Mouse (Mus musculus) stomach, postnatal 0 days (tissue): ENCODE measurements around the gene Foxp1. TPM values are rescaled to one million over a fixed set of nuclear protein-coding genes. Genes with fewer than 3 reads are reported as not detected.

Source experiments
- ATAC-seq: fragments of 200-750 bp; cut with Nextera tagmentation; 2 replicates; pipeline ENCODE4 v1.8.0; 2017; ENCODE audit not compliant: low FRiP score, low TSS enrichment
- DNase-seq: peaks from one replicate; pipeline ENCODE4 v3.0.0-alpha.2; 2016; ENCODE audit warnings: low spot score
- H3K27ac ChIP-seq: fragments of 300-500 bp; sonication (generic); replicated peaks from 2 replicates; pipeline ENCODE4 v1.5.1; 2014; ENCODE audit warnings: mild to moderate bottlenecking, control low read depth
- H3K27me3 ChIP-seq: fragments of 300-500 bp; sonication (generic); 2 replicates; pipeline ENCODE4 v1.6.1; 2014; ENCODE audit warnings: low read length; ENCODE audit not compliant: control insufficient read depth, insufficient read depth
- H3K36me3 ChIP-seq: fragments of 300-500 bp; sonication (generic); 2 replicates; pipeline ENCODE4 v1.6.1; 2014; ENCODE audit warnings: low read length, mixed read lengths; ENCODE audit not compliant: control insufficient read depth, insufficient read depth
- H3K4me1 ChIP-seq: fragments of 300-500 bp; sonication (generic); replicated peaks from 2 replicates; pipeline ENCODE4 v1.6.1; 2014; ENCODE audit warnings: antibody characterized with exemption; ENCODE audit not compliant: control insufficient read depth, insufficient read depth
- H3K4me2 ChIP-seq: fragments of 300-500 bp; sonication (generic); replicated peaks from 2 replicates; pipeline ENCODE4 v1.6.1; 2014; ENCODE audit warnings: low read depth, mild to moderate bottlenecking, control low read depth, moderate library complexity
- H3K4me3 ChIP-seq: fragments of 300-500 bp; sonication (generic); 2 replicates; pipeline ENCODE4 v1.5.1; 2014; ENCODE audit warnings: low read depth, low read length, control low read depth
- H3K9ac ChIP-seq: fragments of 300-500 bp; sonication (generic); 2 replicates; pipeline ENCODE4 v1.6.1; 2014; ENCODE audit warnings: mild to moderate bottlenecking, low read length, control low read depth, mixed read lengths
- H3K9me3 ChIP-seq: fragments of 300-500 bp; sonication (generic); 2 replicates; pipeline ENCODE4 v1.6.1; 2016; ENCODE audit warnings: low read length; ENCODE audit not compliant: control insufficient read depth
- CTCF ChIP-seq: IDR thresholded peaks from 2 replicates; pipeline ENCODE4 v1.5.1; 2016; ENCODE audit warnings: antibody characterized with exemption, low read depth, mild to moderate bottlenecking, moderate library complexity
- EP300 ChIP-seq: optimal IDR thresholded peaks from 2 replicates; pipeline ENCODE3; 2016; ENCODE audit warnings: antibody characterized with exemption
- WGBS: fragments of 180-500 bp; shearing (Covaris S2); extraction: QIAGEN DNeasy Blood & Tissue Kit; methylation state at CpG from one replicate; pipeline ENCODE4 v1.1.7; 2014; 5-methylcytosine and 5-hydroxymethylcytosine counted together
- polyA plus RNA-seq: library from polyadenylated mRNA; unstranded; fragments of >200 nt; fragmentation: Nextera tagmentation; extraction: Ambion mirVana; gene quantifications from 2 replicates; pipeline ENCODE4 v1.2.1, GENCODE M21; 2015

Gene Foxp1
- polyA plus RNA-seq, 1 experiment from 2014 or later = 68.9 TPM

GRCm38 (mm10) chr6:99359765-99360499 is 162.6 kb downstream of the Foxp1 start:
- Histone ChIP-seq H3K9me3 (no peaks in the 10 kb centered on the region), H3K4me3 (no peak overlapping the region), H3K9ac (no peak overlapping the region), H3K4me2 (no peak overlapping the region), H3K27ac (no peak overlapping the region; the same call in 1 of the 2 replicates), H3K36me3 (no peaks in the 10 kb centered on the region), H3K4me1 (peaks cover 5% of the 10 kb centered on the region; the same call in 1 of the 2 replicates), H3K27me3 (no peaks in the 10 kb centered on the region)
- 66% methylated on average over 6 of the region's 6 CpGs for whole genome bisulfite sequencing
- TF ChIP-seq CTCF (no peak), EP300 (no peak)
- no peak for DNase-seq
- no peak for ATAC-seq

DNA sequence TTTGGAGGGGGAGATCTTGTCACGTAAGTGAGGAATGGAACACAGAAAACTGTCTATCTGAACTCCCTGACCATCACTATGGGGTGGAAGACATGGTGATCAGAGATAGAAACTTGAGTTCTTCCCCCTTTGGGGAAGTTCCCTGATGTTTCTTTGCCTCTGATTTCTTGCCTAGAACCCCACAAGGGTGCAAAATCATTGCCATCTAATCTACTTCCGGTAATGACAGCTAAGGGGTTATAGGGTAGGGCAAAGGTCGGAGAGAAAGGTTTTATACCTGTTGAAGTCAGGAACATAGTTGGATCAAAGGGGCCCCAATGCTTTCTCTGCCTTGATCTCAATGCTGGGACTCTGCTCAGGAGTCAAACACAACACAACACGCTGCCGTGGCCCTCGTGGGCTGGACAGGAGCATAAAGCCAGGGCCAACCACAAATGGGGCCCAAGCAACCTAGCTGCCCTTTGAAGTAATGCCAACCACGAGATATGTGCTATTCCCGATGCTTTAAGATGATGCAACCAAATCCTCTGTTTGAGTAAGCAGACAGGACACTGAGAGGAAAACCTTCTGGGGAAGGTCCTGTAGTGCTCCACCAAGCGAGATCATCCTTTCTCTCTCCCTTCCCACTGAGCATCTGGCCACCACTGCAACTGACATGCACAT is 163.4 kb downstream of the Foxp1 start:
- Histone ChIP-seq H3K4me3 (no peak overlapping the region), H3K27me3 (no peaks in the 10 kb centered on the region), H3K9ac (no peak overlapping the region), H3K9me3 (no peaks in the 10 kb centered on the region), H3K27ac (no peak overlapping the region; the same call in 1 of the 2 replicates), H3K36me3 (no peaks in the 10 kb centered on the region), H3K4me2 (no peak overlapping the region), H3K4me1 (peaks cover 5% of the 10 kb centered on the region; the same call in 1 of the 2 replicates)
- DNase-seq (no peak), ATAC-seq (no peak)
- 67% methylated on average over 9 of the region's 9 CpGs for WGBS
- TF ChIP-seq CTCF = no peak
- TF ChIP-seq EP300 = no peak

- no peak overlapping the region for H3K4me3 ChIP-seq
- no peak overlapping the region for H3K9ac ChIP-seq
- H3K27ac ChIP-seq = no peak overlapping the region
- DNase-seq (no peak), ATAC-seq (no peak)
- H3K27me3 ChIP-seq = no peaks in the 10 kb centered on the region
- H3K4me2 ChIP-seq = no peak overlapping the region
- no peaks in the 10 kb centered on the region for H3K9me3 ChIP-seq
- TF ChIP-seq CTCF = no peak
- no peak for TF ChIP-seq EP300
- 78% methylated on average over 2 of the region's 2 CpGs for WGBS
- peaks cover 5% of the 10 kb centered on the region; the same call in 1 of the 2 replicates for H3K4me1 ChIP-seq
- no peaks in the 10 kb centered on the region for H3K36me3 ChIP-seq
These were observed 164.6 kb downstream of the Foxp1 start for GRCm38 (mm10) chr6:99357931-99358330.

DNA sequence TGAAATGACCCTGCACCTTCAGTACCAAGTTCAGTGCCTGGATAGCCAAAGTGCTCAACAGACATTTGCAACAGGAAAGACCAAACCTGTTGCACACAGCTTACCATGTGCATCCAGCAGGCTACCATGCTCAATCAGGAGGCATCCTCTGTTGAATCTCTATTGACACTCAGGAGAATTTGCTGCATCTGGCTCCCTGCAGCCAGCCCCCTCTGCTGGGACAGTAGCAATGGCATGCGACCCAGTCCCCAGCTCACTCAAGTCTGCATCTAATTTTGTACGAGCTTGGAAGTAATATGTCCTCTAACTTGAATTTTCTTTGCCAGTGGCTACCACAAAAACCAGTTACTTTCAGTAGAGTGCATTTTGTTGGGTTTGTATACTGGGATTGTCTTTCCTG is 168.2 kb downstream of the Foxp1 start:
- Histone ChIP-seq H3K9ac (no peak overlapping the region), H3K36me3 (no peaks in the 10 kb centered on the region), H3K9me3 (no peaks in the 10 kb centered on the region), H3K4me2 (no peak overlapping the region), H3K4me3 (no peak overlapping the region), H3K4me1 (peaks cover 5% of the 10 kb centered on the region; the same call in 1 of the 2 replicates), H3K27ac (no peak overlapping the region), H3K27me3 (no peaks in the 10 kb centered on the region)
- 0 out of 2 replicates have a peak, but pooled peaks have one; percentile 19 for TF ChIP-seq CTCF
- no peak for TF ChIP-seq EP300
- 67% methylated on average over 2 of the region's 2 CpGs for WGBS
- DNase-seq (no peak), ATAC-seq (no peak)

GRCm38 (mm10) chr6:99353441-99353840 is 169.1 kb downstream of the Foxp1 start:
- TF ChIP-seq EP300 = no peak
- no peak for TF ChIP-seq CTCF
- no peak for DNase-seq
- ATAC-seq = no peak
- H3K9ac ChIP-seq = no peak overlapping the region
- no peaks in the 10 kb centered on the region for H3K27me3 ChIP-seq
- H3K27ac ChIP-seq = no peak overlapping the region
- H3K4me1 ChIP-seq = no peaks in the 10 kb centered on the region
- H3K36me3 ChIP-seq = no peaks in the 10 kb centered on the region
- H3K9me3 ChIP-seq = no peaks in the 10 kb centered on the region
- H3K4me3 ChIP-seq = no peak overlapping the region
- WGBS = 71% methylated on average over 2 of the region's 2 CpGs
- no peak overlapping the region for H3K4me2 ChIP-seq

GRCm38 (mm10) chr6:99350566-99350965 is 172.0 kb downstream of the Foxp1 start:
- no peak overlapping the region for H3K4me3 ChIP-seq
- no peaks in the 10 kb centered on the region for H3K9me3 ChIP-seq
- DNase-seq (no peak), ATAC-seq (no peak)
- H3K36me3 ChIP-seq = no peaks in the 10 kb centered on the region
- 58% methylated on average over 3 of the region's 3 CpGs for WGBS
- H3K9ac ChIP-seq = no peak overlapping the region
- no peak overlapping the region for H3K27ac ChIP-seq
- H3K27me3 ChIP-seq = no peaks in the 10 kb centered on the region
- no peaks in the 10 kb centered on the region for H3K4me1 ChIP-seq
- no peak for TF ChIP-seq EP300
- no peak for TF ChIP-seq CTCF
- H3K4me2 ChIP-seq = no peak overlapping the region
